ENCODE assay signal across 7 mouse cellular contexts in genomic region chr3:83055281-83056038, GRCm38 (mm10). TPM values are rescaled to one million over a fixed set of nuclear protein-coding genes. Genes with fewer than 3 reads are reported as not detected.
DNase-seq lines count a peak whose midpoint lies in the region; ATAC-seq and TF ChIP-seq lines count a peak whose summit lies in the region.

Gene Plrg1, plus strand, starts transcription at chr3:83055522.

- intact Hi-C loops in left cerebral cortex, postnatal 4 days (cut with DNase I), result no loop called here

- H3K4me2 ChIP-seq in intestine, postnatal 0 days (replicated peaks; ENCODE audit: low read depth), result peak within 1 kb of the TSS; percentile 66
- H3K4me2 ChIP-seq in midbrain, embryonic 12.5 days (replicated peaks), result peak within 1 kb of the TSS; percentile 85

- no peaks in the 10 kb centered on the region for H3K9me3 ChIP-seq in embryonic facial prominence, embryonic 10.5 days
- H3K9me3 ChIP-seq in intestine, postnatal 0 days (ENCODE audit: control insufficient read depth), result no peaks in the 10 kb centered on the region
- no peaks in the 10 kb centered on the region for H3K9me3 ChIP-seq in midbrain, embryonic 12.5 days

- peak; percentile 99 for ATAC-seq in intestine, postnatal 0 days
- peak; percentile 99 for ATAC-seq in midbrain, embryonic 12.5 days (ENCODE audit: low FRiP score, low read depth)

- peaks cover 9% of the 10 kb centered on the region for H3K4me1 ChIP-seq in embryonic facial prominence, embryonic 10.5 days
- H3K4me1 ChIP-seq in intestine, postnatal 0 days (replicated peaks; ENCODE audit: control insufficient read depth, insufficient read depth, low read length), result 0 out of 2 replicates have a peak, but pooled peaks cover 3% of the 10 kb centered on the region
- peaks cover 10% of the 10 kb centered on the region for H3K4me1 ChIP-seq in midbrain, embryonic 12.5 days
- no peaks in the 10 kb centered on the region; the same call in 1 of the 2 replicates for H3K4me1 ChIP-seq in small intestine, adult 2 months (ENCODE audit: control insufficient read depth, insufficient read depth, insufficient read length, low read length)

- peak; percentile 99 for DNase-seq in adrenal gland, postnatal 10 days
- peak; percentile 99 for DNase-seq in embryonic facial prominence, embryonic 10.5 days (ENCODE audit: low spot score)
- peak; percentile 59 for DNase-seq in gonadal fat pad, adult 2 months (ENCODE audit: low read depth)
- peak; percentile 100 for DNase-seq in left cerebral cortex, postnatal 4 days

- WGBS in embryonic facial prominence, embryonic 10.5 days, result under 1% methylated on average over 61 of the region's 61 CpGs
- under 1% methylated on average over 61 of the region's 61 CpGs for WGBS in intestine, postnatal 0 days
- under 1% methylated on average over 61 of the region's 61 CpGs for WGBS in midbrain, embryonic 12.5 days
- 1% methylated on average over 61 of the region's 61 CpGs for WGBS in small intestine, adult 2 months

- TF ChIP-seq POLR2A in small intestine, adult 2 months (IDR thresholded peaks at IDR 0.05; ENCODE audit: low read depth, low read length), result peak; percentile 80

- peaks cover 39% of the 10 kb centered on the region for H3K36me3 ChIP-seq in embryonic facial prominence, embryonic 10.5 days (replicated peaks)
- peaks cover 21% of the 10 kb centered on the region for H3K36me3 ChIP-seq in intestine, postnatal 0 days (ENCODE audit: control insufficient read depth, insufficient read depth)
- peaks cover 32% of the 10 kb centered on the region for H3K36me3 ChIP-seq in midbrain, embryonic 12.5 days
- H3K36me3 ChIP-seq in small intestine, adult 2 months (ENCODE audit: control insufficient read depth, insufficient read depth, low read length), result peaks cover 19% of the 10 kb centered on the region

- H3K27ac ChIP-seq in embryonic facial prominence, embryonic 10.5 days (replicated peaks), result peak within 1 kb of the TSS; percentile 82
- peak within 1 kb of the TSS; percentile 17; the same call in 1 of the 2 replicates for H3K27ac ChIP-seq in intestine, postnatal 0 days (ENCODE audit: low read depth, low read length)
- peak within 1 kb of the TSS; percentile 63 for H3K27ac ChIP-seq in midbrain, embryonic 12.5 days (replicated peaks)
- peak within 1 kb of the TSS; percentile 39 for H3K27ac ChIP-seq in small intestine, adult 2 months (ENCODE audit: insufficient read depth, low read depth, low read length)

- peak within 1 kb of the TSS; percentile 73 for H3K4me3 ChIP-seq in embryonic facial prominence, embryonic 10.5 days
- peak within 1 kb of the TSS; percentile 81 for H3K4me3 ChIP-seq in intestine, postnatal 0 days (ENCODE audit: low read depth, low read length)
- H3K4me3 ChIP-seq in midbrain, embryonic 12.5 days, result peak within 1 kb of the TSS; percentile 84
- H3K4me3 ChIP-seq in small intestine, adult 2 months (ENCODE audit: low read depth, low read length), result peak within 1 kb of the TSS; percentile 74

- TF ChIP-seq CTCF in intestine, postnatal 0 days (IDR thresholded peaks at IDR 0.05; ENCODE audit: low read depth), result peak; percentile 29
- no peak for TF ChIP-seq CTCF in small intestine, adult 2 months (IDR thresholded peaks at IDR 0.05; ENCODE audit: extremely low read depth, insufficient read length, insufficient replicate concordance, low read depth, low read length)

- peak within 1 kb of the TSS; percentile 70 for H3K9ac ChIP-seq in intestine, postnatal 0 days (ENCODE audit: low read depth, low read length)
- peak within 1 kb of the TSS; percentile 83 for H3K9ac ChIP-seq in midbrain, embryonic 12.5 days (replicated peaks)

- no peaks in the 10 kb centered on the region for H3K27me3 ChIP-seq in embryonic facial prominence, embryonic 10.5 days (replicated peaks; ENCODE audit: low read depth, poor library complexity, severe bottlenecking)
- no peaks in the 10 kb centered on the region for H3K27me3 ChIP-seq in intestine, postnatal 0 days (replicated peaks; ENCODE audit: control insufficient read depth, insufficient read depth, low read length)
- H3K27me3 ChIP-seq in midbrain, embryonic 12.5 days, result no peaks in the 10 kb centered on the region
- H3K27me3 ChIP-seq in small intestine, adult 2 months (ENCODE audit: control insufficient read depth, insufficient read depth, low read length), result no peaks in the 10 kb centered on the region

RNA-seq across cellular contexts. Expression of gene Plrg1, which starts in this region (rescaled TPM):
- total RNA-seq in adrenal gland, postnatal 10 days (2021), result 10 to 100 TPM; 44.2 to 45.3 TPM
- polyA plus RNA-seq in embryonic facial prominence, embryonic 10.5 days (2016; fragmentation: Nextera tagmentation; extraction: Ambion mirVana), result 133 and 139 TPM in 2 replicates
- 34.1 and 35.5 TPM in 2 replicates for polyA plus RNA-seq in gonadal fat pad, adult 2 months (2012; rRNA removed)
- polyA plus RNA-seq in intestine, postnatal 0 days (2015; fragmentation: Nextera tagmentation; extraction: Ambion mirVana), result 36.3 and 38.0 TPM in 2 replicates
- total RNA-seq in left cerebral cortex, postnatal 4 days (2021), result 10 to 100 TPM; 58.6 to 60.0 TPM
- polyA plus RNA-seq in midbrain, embryonic 12.5 days (2016; fragmentation: Nextera tagmentation; extraction: Ambion mirVana), result 112 and 115 TPM in 2 replicates
- polyA plus RNA-seq in small intestine, adult 2 months (2012; rRNA removed), result 9.0 and 18.6 TPM in 2 replicates

Comparison
In these comparisons a context has a peak if more than half of its experiments do, and no peak if none do; other contexts are left out.
1. Peak in every context shown above with its lines: DNase-seq, ATAC-seq, H3K4me3 ChIP-seq and H3K27ac ChIP-seq.
2. H3K27ac ChIP-seq: peak in every context shown above with its lines; median percentile 82 in embryonic facial prominence, embryonic 10.5 days; 63 in midbrain, embryonic 12.5 days; 39 in small intestine, adult 2 months; 17 in intestine, postnatal 0 days.